Mouse (Mus musculus) lung, embryonic 14.5 days (tissue): ENCODE results near the gene Dnajc25. TPM values are rescaled to one million over a fixed set of nuclear protein-coding genes. Genes with fewer than 3 reads are reported as not detected.

Source experiments
- ATAC-seq: fragments of 200-750 bp; cut with Nextera tagmentation; 2 replicates; pipeline ENCODE4 v1.8.0; 2017; ENCODE audit warnings: mild to moderate bottlenecking, moderate TSS enrichment, moderate library complexity; ENCODE audit not compliant: insufficient read depth
- DNase-seq: peaks from one replicate; pipeline ENCODE4 v3.0.0-alpha.2; 2015
- H3K27ac ChIP-seq: fragments of 300-500 bp; sonication (generic); 2 replicates; pipeline ENCODE4 v1.5.1; 2014; ENCODE audit warnings: low read depth, mild to moderate bottlenecking, moderate library complexity
- H3K27me3 ChIP-seq: fragments of 300-500 bp; sonication (generic); 2 replicates; pipeline ENCODE4 v1.6.1; 2014; ENCODE audit warnings: low read length, control low read depth; ENCODE audit not compliant: insufficient read depth
- H3K36me3 ChIP-seq: fragments of 300-500 bp; sonication (generic); 2 replicates; pipeline ENCODE4 v1.6.1; 2014; ENCODE audit warnings: control low read depth; ENCODE audit not compliant: insufficient read depth
- H3K4me1 ChIP-seq: fragments of 300-500 bp; sonication (generic); 2 replicates; pipeline ENCODE4 v1.6.1; 2014; ENCODE audit warnings: antibody characterized with exemption, control low read depth; ENCODE audit not compliant: insufficient read depth
- H3K4me2 ChIP-seq: fragments of 300-500 bp; sonication (generic); 2 replicates; pipeline ENCODE4 v1.6.1; 2014; ENCODE audit warnings: mild to moderate bottlenecking
- H3K4me3 ChIP-seq: fragments of 300-500 bp; sonication (generic); 2 replicates; pipeline ENCODE4 v1.5.1; 2014; ENCODE audit warnings: low read depth, low read length
- H3K9ac ChIP-seq: fragments of 300-500 bp; sonication (generic); 2 replicates; pipeline ENCODE4 v1.6.1; 2014
- H3K9me3 ChIP-seq: fragments of 300-500 bp; sonication (generic); 2 replicates; pipeline ENCODE4 v1.6.1; 2016; ENCODE audit warnings: low read depth, low read length, control low read depth
- CTCF ChIP-seq: IDR thresholded peaks from 2 replicates; pipeline ENCODE4 v1.5.1; 2016; ENCODE audit warnings: antibody characterized with exemption, low read depth
- WGBS: fragments of 180-500 bp; shearing (Covaris S2); extraction: QIAGEN DNeasy Blood & Tissue Kit; methylation state at CpG from one replicate; pipeline ENCODE4 v1.1.7; 2014; 5-methylcytosine and 5-hydroxymethylcytosine counted together
- polyA plus RNA-seq: library from polyadenylated mRNA; unstranded; fragments of >200 nt; fragmentation: Nextera tagmentation; extraction: Ambion mirVana; gene quantifications from 2 replicates; pipeline ENCODE4 v1.2.1, GENCODE M21; 2014

Gene Dnajc25
- polyA plus RNA-seq, 1 experiment from 2014 or later, result 14.8 TPM

DNA sequence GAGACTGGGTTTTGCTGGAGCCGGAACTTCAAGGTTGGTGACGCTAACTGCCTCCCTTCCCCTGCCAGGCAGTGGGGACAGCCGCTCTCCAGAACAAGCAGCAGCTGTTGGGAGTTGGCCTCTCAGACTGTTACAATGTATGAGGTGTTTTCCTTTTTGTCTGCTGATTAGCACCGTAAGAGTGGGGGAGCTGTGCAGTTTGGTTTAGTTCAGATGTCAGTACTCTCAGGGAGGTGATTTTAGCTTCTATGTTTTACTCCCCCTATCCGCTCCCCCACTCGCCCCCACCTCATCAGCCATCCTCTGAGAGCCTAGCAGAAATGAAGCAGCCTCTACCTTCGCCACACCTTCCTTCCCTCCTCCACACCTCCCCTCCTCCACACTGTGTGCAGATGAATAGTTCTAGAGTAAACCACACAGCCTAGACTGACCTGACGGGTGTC is 410 bp downstream of the Dnajc25 start:
- TF ChIP-seq CTCF, result no peak
- Histone ChIP-seq H3K4me3 (no peak overlapping the region), H3K4me1 (peaks cover 8% of the 10 kb centered on the region; the same call in 1 of the 2 replicates), H3K27ac (no peak overlapping the region), H3K9me3 (no peaks in the 10 kb centered on the region), H3K36me3 (no peaks in the 10 kb centered on the region), H3K4me2 (no peak overlapping the region), H3K9ac (no peak overlapping the region; the same call in 1 of the 2 replicates), H3K27me3 (no peaks in the 10 kb centered on the region)
- peak; percentile 31 for DNase-seq
- 31% methylated on average over 8 of the region's 8 CpGs for WGBS
- ATAC-seq, result no peak

DNA sequence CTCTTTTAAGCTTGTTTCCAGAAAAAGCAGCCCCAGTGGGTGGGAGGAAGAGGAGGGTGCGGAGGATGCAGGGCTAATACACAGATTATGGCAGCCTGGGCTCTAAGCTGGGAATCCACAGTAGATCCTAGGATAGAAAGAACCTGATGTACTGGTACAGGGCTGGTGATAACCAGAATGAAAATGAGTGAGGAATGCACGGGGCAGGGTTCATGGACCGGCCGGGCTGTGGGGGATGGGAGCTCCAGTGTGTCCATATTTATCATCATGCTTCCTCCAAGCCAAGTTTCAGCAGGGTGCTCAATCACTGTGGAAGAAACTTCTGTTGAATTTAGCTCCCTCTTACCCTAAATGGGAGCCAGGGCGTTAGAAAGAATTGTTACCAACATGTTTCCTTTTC is 2.2 kb downstream of the Dnajc25 start:
- Histone ChIP-seq H3K9ac (no peak overlapping the region), H3K9me3 (no peaks in the 10 kb centered on the region), H3K4me2 (no peak overlapping the region), H3K27me3 (no peaks in the 10 kb centered on the region), H3K27ac (no peak overlapping the region), H3K4me3 (no peak overlapping the region), H3K36me3 (no peaks in the 10 kb centered on the region), H3K4me1 (peaks cover 7% of the 10 kb centered on the region; the same call in 1 of the 2 replicates)
- no peak for DNase-seq
- ATAC-seq, result no peak
- WGBS, result 32% methylated on average over 5 of the region's 5 CpGs
- TF ChIP-seq CTCF, result no peak

DNA sequence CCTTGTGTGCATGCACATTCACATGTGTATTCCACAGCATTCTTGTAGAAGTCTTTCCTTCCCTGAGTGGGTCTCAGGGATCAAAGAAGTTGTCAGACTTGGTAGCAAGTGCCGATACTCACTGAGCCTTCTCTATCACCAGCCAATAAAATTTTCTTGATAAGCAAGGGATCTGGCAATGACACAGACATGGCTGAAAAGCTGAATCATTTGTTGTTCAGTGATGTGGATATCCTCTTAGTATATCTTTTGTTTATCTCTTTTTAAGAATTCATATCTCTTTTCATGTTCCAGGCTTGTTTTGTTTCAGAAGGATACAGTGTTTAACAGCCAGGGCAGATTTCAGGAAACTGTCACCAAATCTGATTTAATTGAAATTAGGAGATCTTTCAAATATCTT is 3.8 kb downstream of the Dnajc25 start:
- WGBS, result 59% methylated on average over 1 of the region's 1 CpGs
- no peak overlapping the region; the same call in 1 of the 2 replicates for H3K9ac ChIP-seq
- H3K4me2 ChIP-seq, result no peak overlapping the region
- no peaks in the 10 kb centered on the region for H3K27me3 ChIP-seq
- no peak for DNase-seq
- H3K9me3 ChIP-seq, result no peaks in the 10 kb centered on the region
- ATAC-seq, result no peak
- peaks cover 3% of the 10 kb centered on the region; the same call in 1 of the 2 replicates for H3K4me1 ChIP-seq
- H3K4me3 ChIP-seq, result no peak overlapping the region
- no peak overlapping the region for H3K27ac ChIP-seq
- no peak for TF ChIP-seq CTCF
- no peaks in the 10 kb centered on the region for H3K36me3 ChIP-seq

DNA sequence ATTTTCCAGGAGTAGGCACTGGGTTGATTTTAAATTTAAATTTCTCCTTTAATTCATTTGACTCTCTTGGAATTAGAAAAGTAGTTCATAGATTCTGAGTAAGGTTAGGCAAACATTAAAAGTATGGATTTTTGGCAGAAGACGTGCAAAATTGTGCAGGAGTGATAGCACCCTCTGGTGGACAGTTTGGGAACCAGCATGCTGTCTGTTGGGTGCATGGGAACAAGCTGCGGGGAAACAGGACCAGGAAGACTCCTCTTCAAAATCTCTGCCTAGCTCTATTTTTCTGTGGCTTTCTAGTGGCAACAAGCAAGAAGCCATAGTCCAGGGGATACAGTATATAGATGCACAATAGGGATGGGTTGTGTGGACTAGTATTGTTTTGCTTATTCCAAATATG is 4.8 kb downstream of the Dnajc25 start:
- H3K4me1 ChIP-seq, result peaks cover 10% of the 10 kb centered on the region; the same call in 1 of the 2 replicates
- H3K27ac ChIP-seq, result no peak overlapping the region
- H3K4me2 ChIP-seq, result no peak overlapping the region
- 8% methylated on average over 2 of the region's 2 CpGs for WGBS
- no peak overlapping the region for H3K4me3 ChIP-seq
- DNase-seq (peak; percentile 91), ATAC-seq (no peak)
- no peaks in the 10 kb centered on the region for H3K36me3 ChIP-seq
- no peak overlapping the region for H3K9ac ChIP-seq
- no peaks in the 10 kb centered on the region for H3K27me3 ChIP-seq
- peak; percentile 90 for TF ChIP-seq CTCF
- no peaks in the 10 kb centered on the region for H3K9me3 ChIP-seq

DNA sequence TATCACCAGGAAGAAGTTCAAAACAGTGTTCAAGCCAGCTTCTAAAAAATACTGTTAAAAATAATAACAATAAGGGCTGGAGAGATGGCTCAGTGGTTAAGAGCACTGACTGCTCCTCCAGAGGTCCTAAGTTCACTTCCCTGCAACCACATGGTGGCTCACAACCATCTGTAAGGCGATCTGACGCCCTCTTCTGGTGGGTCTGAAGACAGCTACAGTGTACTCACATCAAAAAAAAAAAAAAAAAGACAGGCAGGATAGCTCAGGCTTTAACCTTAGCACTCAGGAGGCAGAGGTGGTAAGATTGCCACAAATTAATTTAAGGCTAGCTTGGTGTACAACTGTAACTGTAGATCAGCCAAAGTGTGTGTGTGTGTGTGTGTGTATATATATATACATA is 5.8 kb downstream of the Dnajc25 start:
- no peak overlapping the region for H3K4me3 ChIP-seq
- no peak overlapping the region for H3K4me2 ChIP-seq
- DNase-seq (peak; percentile 17), ATAC-seq (no peak)
- WGBS, result 2% methylated on average over 2 of the region's 2 CpGs
- peaks cover 11% of the 10 kb centered on the region; the same call in 1 of the 2 replicates for H3K4me1 ChIP-seq
- H3K9ac ChIP-seq, result no peak overlapping the region
- H3K27ac ChIP-seq, result no peak overlapping the region
- H3K9me3 ChIP-seq, result no peaks in the 10 kb centered on the region
- no peaks in the 10 kb centered on the region for H3K36me3 ChIP-seq
- peak; percentile 33 for TF ChIP-seq CTCF
- H3K27me3 ChIP-seq, result no peaks in the 10 kb centered on the region

DNA sequence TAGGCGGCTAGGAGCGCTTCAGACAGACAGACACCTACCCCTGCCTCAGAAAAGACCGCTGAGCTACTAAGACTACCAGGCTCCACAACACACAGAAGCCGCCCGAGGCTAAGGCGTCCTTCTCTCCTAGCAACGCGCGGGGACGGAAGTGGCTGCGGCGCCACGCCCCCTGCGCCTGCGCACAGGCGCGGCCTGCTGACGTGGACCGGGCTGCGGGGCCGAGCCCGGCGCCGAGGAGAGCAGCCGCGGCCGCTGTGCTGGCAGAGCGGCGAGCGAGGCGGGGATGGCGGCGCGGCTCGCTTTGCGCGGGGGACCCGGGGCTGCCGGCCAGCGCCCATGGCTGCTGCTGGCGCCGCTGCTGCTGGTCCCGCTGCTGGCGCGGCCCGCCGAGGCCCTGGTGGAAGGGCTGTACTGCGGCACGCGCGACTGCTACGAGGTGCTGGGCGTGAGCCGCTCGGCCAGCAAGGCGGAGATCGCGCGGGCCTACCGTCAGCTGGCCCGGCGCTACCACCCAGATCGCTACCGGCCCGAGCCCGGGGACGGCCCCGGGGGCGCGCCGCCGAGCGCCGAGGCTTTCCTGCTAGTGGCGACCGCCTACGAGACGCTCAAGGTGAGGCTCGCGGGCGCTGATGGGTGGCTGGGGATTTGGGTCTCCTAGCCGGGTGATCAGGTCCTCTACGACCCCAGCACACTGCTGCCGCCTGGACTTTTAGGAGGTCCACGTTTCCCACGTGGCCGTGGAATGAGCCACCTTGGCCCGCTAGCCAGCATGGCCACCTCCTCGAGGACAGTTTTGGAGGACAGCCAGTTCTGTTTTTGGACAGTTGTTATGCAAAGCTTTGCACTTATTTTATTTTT is 8.3 kb downstream of the Dnajc25 start, which contains the start of gene Gm20503:
Gene Gm20503, plus strand, starts transcription at position 263 of the 858 bp plus-strand sequence.
- peak within 1 kb of the TSS; percentile 88 for H3K9ac ChIP-seq

DNA sequence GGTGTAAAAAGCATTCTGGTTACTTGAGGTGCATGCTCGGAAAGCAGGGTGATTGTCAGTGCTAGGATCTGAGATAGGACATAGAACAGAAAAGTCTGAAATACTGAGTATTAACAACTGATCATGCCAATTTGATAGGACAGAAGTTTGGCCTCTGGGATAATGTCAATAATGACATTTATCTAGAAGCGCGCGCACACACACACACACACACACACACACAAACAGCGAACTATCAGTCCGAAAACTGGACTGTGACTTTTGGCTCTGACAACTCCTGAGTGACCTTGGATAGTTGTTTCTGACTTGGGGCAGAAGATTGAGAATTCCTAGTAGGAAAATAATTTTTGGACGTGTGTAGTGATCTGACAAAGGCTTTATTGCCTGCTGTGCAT is 8.9 kb downstream of the Dnajc25 start:
- no peak for TF ChIP-seq CTCF
- no peak for ATAC-seq
- H3K9me3 ChIP-seq, result no peaks in the 10 kb centered on the region
- no peak for DNase-seq
- peak overlapping the region; percentile 92 for H3K4me3 ChIP-seq
- peak overlapping the region; percentile 88 for H3K9ac ChIP-seq
- H3K4me1 ChIP-seq, result peaks cover 11% of the 10 kb centered on the region; the same call in 1 of the 2 replicates
- 0 out of 2 replicates have a peak overlapping the region, but pooled peaks have one; percentile 88 for H3K27ac ChIP-seq
- peak overlapping the region; percentile 87 for H3K4me2 ChIP-seq
- H3K36me3 ChIP-seq, result no peaks in the 10 kb centered on the region
- H3K27me3 ChIP-seq, result no peaks in the 10 kb centered on the region
- WGBS, result 18% methylated on average over 7 of the region's 7 CpGs

More for the DNA sequence above, 8.3 kb downstream of the Dnajc25 start, which contains the start of gene Gm20503:
- no peak for TF ChIP-seq CTCF
- DNase-seq (peak; percentile 97), ATAC-seq (peak; percentile 99)
- H3K27me3 ChIP-seq, result no peaks in the 10 kb centered on the region
- peak within 1 kb of the TSS; percentile 87 for H3K4me2 ChIP-seq
- H3K9me3 ChIP-seq, result no peaks in the 10 kb centered on the region
- under 1% methylated on average over 67 of the region's 89 CpGs for WGBS
- H3K27ac ChIP-seq, result peak within 1 kb of the TSS; percentile 88
- peak within 1 kb of the TSS; percentile 92 for H3K4me3 ChIP-seq
- peaks cover 11% of the 10 kb centered on the region; the same call in 1 of the 2 replicates for H3K4me1 ChIP-seq
- H3K36me3 ChIP-seq, result no peaks in the 10 kb centered on the region
